Mouse (Mus musculus) spleen, adult 2 months (tissue): ENCODE measurements around the gene Tbcd.

Experiments used
- CTCF ChIP-seq: fragments of 200-500 bp; IDR thresholded peaks from 2 replicates; pipeline ENCODE4 v1.5.1; 2011; ENCODE audit warnings: mild to moderate bottlenecking, inconsistent platforms; ENCODE audit not compliant: insufficient read depth, insufficient read length, insufficient replicate concordance; ENCODE audit errors: extremely low read depth
- POLR2A ChIP-seq: fragments of 200-500 bp; IDR thresholded peaks from 2 replicates; pipeline ENCODE4 v1.6.1; 2011; ENCODE audit warnings: low read depth, low read length, inconsistent platforms

GRCm38 (mm10) chr11:121610976-121611375 is 159.2 kb downstream of the Tbcd start:
- TF ChIP-seq CTCF, result no peak
- no peak for TF ChIP-seq POLR2A
